Mouse (Mus musculus): Measurements from ENCODE around the gene Scn10a. TPM values are rescaled to one million over a fixed set of nuclear protein-coding genes. Genes with fewer than 3 reads are reported as not detected.

Scn10a gene
- polyA plus RNA-seq, 1 experiment from 2014 or later = 0.03 TPM

DNA sequence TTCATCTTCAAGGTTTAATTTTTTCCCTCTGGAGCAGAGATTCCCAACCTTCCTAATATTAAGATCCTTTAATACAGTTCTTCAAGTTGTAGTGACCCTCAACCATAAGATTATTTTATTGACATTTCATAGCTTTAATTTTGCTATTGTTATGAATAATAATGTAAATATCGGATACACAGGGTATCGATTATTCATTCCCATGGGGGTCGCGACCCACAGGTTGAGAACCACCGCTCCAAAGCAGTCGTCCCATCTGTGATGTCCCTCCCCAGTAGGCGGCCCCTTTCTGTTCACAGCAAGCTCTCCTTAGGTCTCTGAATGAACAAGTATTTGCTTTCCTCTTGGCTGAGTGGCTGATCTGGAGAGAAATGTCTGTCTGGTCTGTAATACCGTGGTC lies 129.5 kb downstream of the Scn10a start:
- Histone ChIP-seq H3K9me3 (no peaks in the 10 kb centered on the region), H3K9ac (replicated peaks) (no peak overlapping the region), H3K27me3 (peaks cover 37% of the 10 kb centered on the region), H3K4me3 (replicated peaks) (no peak overlapping the region), H3K4me1 (replicated peaks) (0 out of 2 replicates have a peak, but pooled peaks cover 6% of the 10 kb centered on the region), H3K4me2 (replicated peaks) (no peak overlapping the region), H3K27ac (no peak overlapping the region), H3K36me3 (no peaks in the 10 kb centered on the region)
- no peak for ATAC-seq
- 88% methylated on average over 8 of the region's 8 CpGs for WGBS

- WGBS = 50% methylated on average over 26 of the region's 26 CpGs
- Histone ChIP-seq H3K27me3 (peaks cover 44% of the 10 kb centered on the region), H3K36me3 (no peaks in the 10 kb centered on the region)
Measured at GRCm38 (mm10) chr9:119588763-119589449, 130.2 kb downstream of the Scn10a start.

GRCm38 (mm10) chr9:119580668-119581067 lies 138.5 kb downstream of the Scn10a start:
- peaks cover 98% of the 10 kb centered on the region for H3K27me3 ChIP-seq
- ATAC-seq = peak; percentile 62; the same call in 1 of the 2 replicates
- H3K27ac ChIP-seq = no peak overlapping the region
- no peak overlapping the region for H3K9ac ChIP-seq (replicated peaks)
- H3K4me1 ChIP-seq (replicated peaks) = peaks cover 13% of the 10 kb centered on the region
- no peaks in the 10 kb centered on the region; the same call in 1 of the 2 replicates for H3K9me3 ChIP-seq
- no peak overlapping the region for H3K4me2 ChIP-seq (replicated peaks)
- 1% methylated on average over 6 of the region's 6 CpGs for WGBS
- no peaks in the 10 kb centered on the region for H3K36me3 ChIP-seq
- H3K4me3 ChIP-seq (replicated peaks) = no peak overlapping the region

More at GRCm38 (mm10) chr9:119588763-119589449, 130.2 kb downstream of the Scn10a start:
- H3K27ac ChIP-seq = no peak overlapping the region
- no peak overlapping the region for H3K4me3 ChIP-seq (replicated peaks)
- no peak for ATAC-seq
- H3K4me1 ChIP-seq (replicated peaks) = 0 out of 2 replicates have a peak, but pooled peaks cover 6% of the 10 kb centered on the region
- no peaks in the 10 kb centered on the region for H3K9me3 ChIP-seq
- no peak overlapping the region for H3K9ac ChIP-seq (replicated peaks)
- H3K4me2 ChIP-seq (replicated peaks) = no peak overlapping the region

DNA sequence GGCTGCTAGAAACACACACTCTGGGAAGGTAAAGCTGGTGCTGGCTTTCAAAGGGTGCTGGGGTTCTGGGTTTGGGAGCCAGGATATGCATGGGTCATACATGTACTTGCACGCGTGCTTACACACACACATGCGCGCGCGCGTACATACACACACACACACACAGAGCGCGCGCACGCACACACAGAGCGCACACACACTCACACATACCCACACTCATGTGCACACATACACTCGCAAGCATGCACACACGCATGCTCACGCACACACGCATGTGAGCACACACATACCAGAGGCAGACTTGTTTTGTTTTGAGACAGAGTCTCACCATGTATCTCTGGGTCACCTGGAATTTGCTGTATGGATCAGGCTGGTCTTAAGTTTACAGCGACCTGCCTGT lies 138.9 kb downstream of the Scn10a start:
- Histone ChIP-seq H3K4me1 (replicated peaks) (peaks cover 13% of the 10 kb centered on the region), H3K4me2 (replicated peaks) (no peak overlapping the region), H3K9ac (replicated peaks) (no peak overlapping the region), H3K27me3 (peaks cover 98% of the 10 kb centered on the region), H3K36me3 (no peaks in the 10 kb centered on the region), H3K27ac (no peak overlapping the region), H3K9me3 (no peaks in the 10 kb centered on the region; the same call in 1 of the 2 replicates), H3K4me3 (replicated peaks) (no peak overlapping the region)
- WGBS = 89% methylated on average over 17 of the region's 17 CpGs
- peak; percentile 26; the same call in 1 of the 2 replicates for ATAC-seq

GRCm38 (mm10) chr9:119578636-119579438 lies 140.3 kb downstream of the Scn10a start, which contains the start of gene Scn5a:
Scn5a (minus strand) TSS chr9:119579016.
- no peaks in the 10 kb centered on the region for H3K36me3 ChIP-seq
- H3K9ac ChIP-seq (replicated peaks) = peak within 1 kb of the TSS; percentile 57
- H3K9me3 ChIP-seq = no peaks in the 10 kb centered on the region; the same call in 1 of the 2 replicates
- under 1% methylated on average over 84 of the region's 99 CpGs for WGBS
- peaks cover 98% of the 10 kb centered on the region for H3K27me3 ChIP-seq
- peak within 1 kb of the TSS; percentile 82 for H3K4me2 ChIP-seq (replicated peaks)
- H3K4me3 ChIP-seq (replicated peaks) = peak within 1 kb of the TSS; percentile 47
- H3K4me1 ChIP-seq (replicated peaks) = peaks cover 13% of the 10 kb centered on the region
- no peak within 1 kb of the TSS for H3K27ac ChIP-seq
- peak; percentile 29; the same call in 1 of the 2 replicates for ATAC-seq

DNA sequence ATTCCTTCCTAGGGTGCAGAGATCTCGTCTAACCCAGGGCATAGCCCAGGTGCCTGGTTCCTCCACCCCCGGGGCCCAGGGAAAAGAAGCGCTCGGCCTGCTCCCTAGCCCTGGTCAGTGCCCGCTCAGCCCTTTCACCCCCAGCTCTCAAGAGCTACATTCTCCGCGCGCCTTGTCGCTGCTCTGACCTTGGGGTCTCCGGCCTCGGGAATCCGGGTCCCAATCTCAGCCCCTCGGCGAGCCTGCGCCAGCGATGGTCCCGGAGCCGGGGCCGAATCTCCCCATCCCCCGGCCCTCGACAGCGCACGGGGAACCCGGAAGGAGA lies 140.8 kb downstream of the Scn10a start:
- Histone ChIP-seq H3K4me1 (replicated peaks) (peaks cover 13% of the 10 kb centered on the region), H3K9ac (replicated peaks) (peak overlapping the region; percentile 57), H3K27me3 (peaks cover 98% of the 10 kb centered on the region), H3K4me3 (replicated peaks) (peak overlapping the region; percentile 47), H3K36me3 (no peaks in the 10 kb centered on the region), H3K9me3 (no peaks in the 10 kb centered on the region; the same call in 1 of the 2 replicates), H3K27ac (no peak overlapping the region), H3K4me2 (replicated peaks) (peak overlapping the region; percentile 82)
- WGBS = under 1% methylated on average over 24 of the region's 24 CpGs
- ATAC-seq = no peak

DNA sequence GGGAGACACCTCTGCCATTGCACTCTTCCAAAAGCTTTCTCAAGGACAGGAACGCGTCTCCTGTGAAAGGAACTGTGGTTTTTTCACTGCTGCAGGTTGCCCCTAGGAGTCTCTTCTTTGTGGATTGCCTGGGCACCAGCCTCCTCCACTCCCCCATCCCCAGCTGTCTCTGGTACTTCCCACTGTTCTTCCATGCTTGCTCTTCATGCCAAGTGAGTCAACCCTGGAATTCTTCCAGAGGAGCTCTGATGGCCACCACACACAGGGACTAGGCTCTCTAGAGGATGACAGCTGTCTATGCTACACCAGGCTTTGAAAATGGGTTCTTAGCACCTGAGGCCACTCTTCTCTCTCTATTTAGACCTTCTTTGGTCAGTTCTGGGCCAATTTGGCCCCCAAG lies 142.1 kb downstream of the Scn10a start:
- no peak for ATAC-seq
- Histone ChIP-seq H3K9ac (replicated peaks) (no peak overlapping the region), H3K4me2 (replicated peaks) (no peak overlapping the region), H3K4me3 (replicated peaks) (no peak overlapping the region), H3K27me3 (peaks cover 100% of the 10 kb centered on the region), H3K27ac (no peak overlapping the region), H3K4me1 (replicated peaks) (peaks cover 24% of the 10 kb centered on the region), H3K9me3 (no peaks in the 10 kb centered on the region; the same call in 1 of the 2 replicates), H3K36me3 (no peaks in the 10 kb centered on the region)
- WGBS = 83% methylated on average over 2 of the region's 2 CpGs

DNA sequence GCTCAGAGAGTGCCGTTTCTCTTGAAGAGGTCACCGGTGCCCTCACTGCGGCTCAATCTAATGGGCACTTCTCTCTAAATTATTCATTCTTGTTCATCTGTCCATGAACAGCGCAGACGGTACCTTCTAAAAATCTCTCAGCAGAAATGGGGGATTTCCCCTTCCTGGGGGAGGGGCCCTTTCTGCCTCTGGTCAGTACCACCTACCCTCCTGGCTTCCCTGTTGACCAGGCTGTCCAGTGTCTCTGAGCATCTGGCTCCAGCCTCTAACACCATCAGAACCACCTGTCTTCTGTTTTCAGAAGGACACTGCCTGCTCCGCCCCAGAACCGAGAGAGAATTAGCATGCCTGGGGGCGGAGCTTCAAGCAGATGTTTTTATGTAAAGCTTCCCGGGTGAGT lies 143.4 kb downstream of the Scn10a start:
- Histone ChIP-seq H3K4me3 (replicated peaks) (no peak overlapping the region), H3K27ac (no peak overlapping the region), H3K4me1 (replicated peaks) (peaks cover 36% of the 10 kb centered on the region), H3K36me3 (no peaks in the 10 kb centered on the region), H3K9me3 (no peaks in the 10 kb centered on the region; the same call in 1 of the 2 replicates), H3K27me3 (peaks cover 100% of the 10 kb centered on the region), H3K9ac (replicated peaks) (no peak overlapping the region), H3K4me2 (replicated peaks) (no peak overlapping the region)
- WGBS = 55% methylated on average over 9 of the region's 9 CpGs
- no peak for ATAC-seq

- no peaks in the 10 kb centered on the region; the same call in 1 of the 2 replicates for H3K9me3 ChIP-seq
Measured at GRCm38 (mm10) chr9:119574366-119574765, 144.8 kb downstream of the Scn10a start.

GRCm38 (mm10) chr9:119573009-119573408 lies 146.1 kb downstream of the Scn10a start:
- WGBS = 40% methylated on average over 14 of the region's 14 CpGs
- Histone ChIP-seq H3K9me3 (no peaks in the 10 kb centered on the region; the same call in 1 of the 2 replicates), H3K9ac (replicated peaks) (no peak overlapping the region), H3K4me2 (replicated peaks) (no peak overlapping the region), H3K4me1 (replicated peaks) (peaks cover 25% of the 10 kb centered on the region), H3K36me3 (no peaks in the 10 kb centered on the region), H3K27ac (no peak overlapping the region), H3K27me3 (peaks cover 100% of the 10 kb centered on the region), H3K4me3 (replicated peaks) (no peak overlapping the region)
- ATAC-seq = no peak

More at GRCm38 (mm10) chr9:119574366-119574765, 144.8 kb downstream of the Scn10a start:
- Histone ChIP-seq H3K4me1 (replicated peaks) (peaks cover 38% of the 10 kb centered on the region), H3K27me3 (peaks cover 100% of the 10 kb centered on the region), H3K27ac (no peak overlapping the region), H3K4me3 (replicated peaks) (no peak overlapping the region), H3K36me3 (no peaks in the 10 kb centered on the region), H3K4me2 (replicated peaks) (no peak overlapping the region), H3K9ac (replicated peaks) (no peak overlapping the region)
- ATAC-seq = no peak
- WGBS = 78% methylated on average over 7 of the region's 7 CpGs

GRCm38 (mm10) chr9:119571411-119571888 lies 147.7 kb downstream of the Scn10a start:
- peak overlapping the region; percentile 15 for H3K4me3 ChIP-seq (replicated peaks)
- peaks cover 100% of the 10 kb centered on the region for H3K27me3 ChIP-seq
- ATAC-seq = peak; percentile 84
- no peak overlapping the region for H3K9ac ChIP-seq (replicated peaks)
- 0 out of 2 replicates have a peak, but pooled peaks cover 4% of the 10 kb centered on the region for H3K9me3 ChIP-seq
- no peaks in the 10 kb centered on the region for H3K36me3 ChIP-seq
- H3K4me1 ChIP-seq (replicated peaks) = peaks cover 25% of the 10 kb centered on the region
- no peak overlapping the region for H3K27ac ChIP-seq
- H3K4me2 ChIP-seq (replicated peaks) = peak overlapping the region; percentile 49
- WGBS = under 1% methylated on average over 15 of the region's 15 CpGs

DNA sequence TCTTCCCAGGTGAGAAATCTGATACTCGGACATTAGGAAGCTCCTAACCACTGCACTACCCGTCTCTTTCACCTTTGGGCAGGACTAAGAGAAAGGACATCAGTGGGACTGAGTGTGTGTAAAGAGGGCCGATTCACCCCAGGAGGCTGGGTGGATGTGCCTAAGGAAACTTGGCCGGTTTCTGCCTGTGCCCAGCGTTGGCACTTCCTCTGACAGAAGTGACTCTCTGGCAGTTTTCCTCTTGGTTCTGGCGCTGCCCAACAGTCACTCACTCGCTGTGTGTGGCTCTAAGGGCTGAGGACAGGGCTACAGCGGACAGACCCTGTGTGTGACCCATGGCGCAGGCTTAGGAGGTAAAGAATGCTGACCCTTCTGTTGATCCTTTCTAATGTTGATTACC lies 148.5 kb downstream of the Scn10a start:
- Histone ChIP-seq H3K9me3 (0 out of 2 replicates have a peak, but pooled peaks cover 4% of the 10 kb centered on the region), H3K27ac (no peak overlapping the region), H3K4me3 (replicated peaks) (no peak overlapping the region), H3K27me3 (peaks cover 100% of the 10 kb centered on the region), H3K4me1 (replicated peaks) (peaks cover 25% of the 10 kb centered on the region), H3K4me2 (replicated peaks) (no peak overlapping the region), H3K36me3 (no peaks in the 10 kb centered on the region), H3K9ac (replicated peaks) (no peak overlapping the region)
- WGBS = 12% methylated on average over 9 of the region's 9 CpGs
- ATAC-seq = no peak
